Mouse (Mus musculus): ENCODE measurements around the gene Actl11.

The Actl11 gene

DNA sequence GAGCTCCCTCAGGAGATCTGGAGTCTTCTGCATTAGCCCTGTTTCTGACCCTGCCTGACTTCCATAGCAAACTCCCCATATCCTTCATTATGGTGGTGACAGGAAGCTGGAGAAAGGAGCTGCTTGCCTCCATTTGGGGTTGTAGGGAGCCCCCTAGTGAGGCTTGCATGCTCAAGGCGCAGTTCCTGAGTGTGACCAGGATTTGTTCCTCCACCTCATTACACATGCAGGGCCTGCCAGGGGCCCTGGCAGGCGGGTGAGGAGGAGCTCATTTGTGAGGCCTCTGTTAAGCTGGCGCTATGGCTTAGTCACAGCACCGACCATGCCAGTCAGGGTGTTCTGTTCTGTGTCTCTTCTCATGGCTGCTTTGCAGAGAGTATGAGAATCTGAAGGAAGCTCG is 33.6 kb downstream of the Actl11 start:
- ATAC-seq (ENCODE audit: low TSS enrichment): peak; percentile 77

DNA sequence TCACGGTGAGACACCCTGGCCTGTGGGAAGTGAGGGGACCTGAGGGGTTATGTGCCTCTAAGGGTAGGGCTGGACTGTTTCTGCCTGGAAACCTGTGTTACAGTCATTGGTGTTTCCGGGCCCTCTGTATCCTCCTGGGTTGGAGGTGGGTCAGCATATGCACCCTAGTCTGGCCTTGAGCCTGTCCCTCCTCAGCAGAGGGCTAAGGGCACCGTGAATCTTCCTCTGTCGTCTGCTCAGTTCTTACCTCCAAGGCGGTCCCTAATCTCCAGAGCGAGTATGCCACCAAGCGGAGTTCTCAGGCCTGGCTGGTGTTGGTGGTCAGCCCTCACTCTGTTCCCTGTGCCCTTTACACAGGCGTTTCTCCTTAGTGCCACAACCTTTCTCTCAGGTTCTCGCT is 34.6 kb downstream of the Actl11 start:
- ATAC-seq (ENCODE audit: low TSS enrichment): no peak

DNA sequence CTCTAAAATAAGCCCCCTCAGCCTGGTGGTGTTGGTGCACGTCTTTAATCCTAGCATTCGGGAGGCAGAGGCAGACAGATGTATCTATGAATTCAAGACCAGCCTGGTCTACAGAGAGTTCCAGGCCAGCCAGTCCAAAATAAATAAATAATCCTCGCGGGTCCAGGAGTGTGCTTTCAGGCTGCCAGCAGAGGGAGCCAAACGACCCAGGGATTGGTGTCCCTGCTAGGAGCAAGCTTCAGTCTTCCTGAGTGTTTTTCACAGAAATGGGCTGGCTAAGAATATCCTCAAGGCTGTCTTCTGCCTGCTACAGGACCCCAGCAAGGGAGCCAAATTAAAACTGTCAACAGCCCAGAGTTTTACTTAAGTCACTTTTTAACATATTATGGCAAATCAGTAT is 35.4 kb downstream of the Actl11 start:
- ATAC-seq (ENCODE audit: low TSS enrichment): peak; percentile 36; the same call in 1 of the 2 replicates

DNA sequence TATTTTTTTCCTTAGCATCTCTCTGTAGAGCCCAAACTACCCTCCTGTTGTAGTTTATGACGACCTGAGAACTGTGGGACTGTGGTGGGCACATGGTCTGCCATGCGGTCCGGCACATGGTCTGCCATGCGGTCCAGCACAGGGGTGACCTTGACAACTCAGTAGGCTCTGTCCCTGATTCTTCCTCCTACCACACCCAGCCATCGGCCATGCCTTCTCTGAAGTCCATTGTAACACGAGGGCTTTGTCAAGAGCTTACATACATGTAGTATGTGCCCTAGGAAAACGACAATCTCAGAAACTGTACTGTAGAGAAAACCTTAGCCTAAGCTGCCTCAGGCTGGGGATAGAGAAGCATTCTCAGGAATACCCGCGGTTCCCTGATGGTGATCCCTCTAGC is 36.4 kb downstream of the Actl11 start:
- no peak for ATAC-seq (ENCODE audit: low TSS enrichment)

DNA sequence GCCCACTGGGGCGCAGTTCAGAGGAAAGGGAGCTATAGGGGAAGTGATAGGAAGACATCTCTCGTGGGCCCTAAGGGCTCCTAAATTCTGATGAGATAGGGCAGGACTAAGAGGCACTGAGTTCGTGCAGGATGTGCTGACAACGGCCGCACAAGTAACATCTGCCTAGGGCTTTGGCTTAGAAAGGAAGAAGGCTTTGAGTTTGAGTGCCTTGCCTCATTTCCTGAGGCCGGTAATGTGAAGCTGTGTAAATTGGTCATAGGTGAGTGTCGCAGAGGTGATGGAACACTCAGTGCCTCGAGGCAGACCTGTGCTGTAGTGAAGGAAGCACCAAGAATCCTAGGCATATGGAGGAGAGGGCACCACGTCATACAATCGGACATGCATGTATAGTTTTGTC is 38.4 kb downstream of the Actl11 start:
- ATAC-seq (ENCODE audit: low TSS enrichment): no peak

DNA sequence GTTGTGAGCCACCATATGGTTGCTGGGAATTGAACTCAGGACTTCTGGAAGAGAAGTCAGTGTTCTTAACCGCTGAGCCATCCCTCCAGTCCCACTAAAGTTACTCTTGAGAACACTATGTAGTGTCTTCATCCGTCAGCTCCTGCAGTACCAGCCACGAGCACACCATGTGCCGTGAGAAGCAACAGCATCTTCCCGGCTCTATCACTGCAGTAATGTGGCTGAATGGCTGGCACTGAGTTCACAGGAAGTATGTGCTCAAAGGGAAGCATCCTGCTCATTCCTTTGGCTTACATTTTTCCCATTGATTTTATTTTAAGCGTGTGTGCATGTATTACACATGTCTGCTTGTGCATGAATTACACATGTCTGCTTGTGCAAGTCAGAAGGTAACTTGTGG is 39.2 kb downstream of the Actl11 start:
- ATAC-seq (ENCODE audit: low TSS enrichment): no peak

DNA sequence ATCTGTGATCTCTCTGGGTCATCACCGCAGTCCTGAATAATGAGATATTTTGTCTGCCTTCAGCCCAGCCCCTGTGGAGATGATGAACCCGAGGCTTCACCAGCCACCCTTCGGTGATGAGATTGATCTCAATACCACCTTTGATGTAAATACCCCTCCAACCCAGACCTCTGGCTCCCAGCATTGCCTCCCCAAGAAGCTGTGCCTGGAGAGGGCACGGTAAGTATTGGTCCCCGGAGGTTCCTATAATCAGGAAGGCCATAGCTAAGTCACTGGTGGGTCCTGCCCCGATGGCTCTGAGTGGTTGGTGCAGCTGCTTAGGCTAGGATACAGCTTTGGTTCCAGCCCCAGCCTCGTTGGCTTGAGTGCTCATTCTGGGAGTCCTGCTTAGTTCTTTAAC is 40.3 kb downstream of the Actl11 start:
- ATAC-seq (ENCODE audit: low TSS enrichment): no peak

DNA sequence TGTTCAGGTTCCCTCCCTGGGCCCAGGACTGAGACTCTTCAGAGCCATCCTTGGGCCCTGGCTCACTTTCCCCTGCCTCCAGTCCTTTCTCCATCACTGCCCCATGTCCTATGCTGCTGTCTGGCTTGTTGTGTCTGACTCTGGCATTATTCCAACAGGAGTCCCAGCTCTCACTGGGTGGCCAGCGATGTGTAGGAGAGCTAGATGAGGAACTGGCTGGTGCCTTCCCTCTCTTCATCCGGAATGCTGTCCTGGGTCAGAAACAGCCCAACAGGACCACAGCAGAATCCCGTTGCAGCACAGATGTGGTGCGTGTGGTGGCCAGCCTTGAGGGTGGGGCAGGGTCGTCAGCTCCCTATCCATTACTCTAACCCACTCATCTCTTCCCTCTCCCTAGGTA is 42.0 kb downstream of the Actl11 start:
- ATAC-seq (ENCODE audit: low TSS enrichment): no peak

DNA sequence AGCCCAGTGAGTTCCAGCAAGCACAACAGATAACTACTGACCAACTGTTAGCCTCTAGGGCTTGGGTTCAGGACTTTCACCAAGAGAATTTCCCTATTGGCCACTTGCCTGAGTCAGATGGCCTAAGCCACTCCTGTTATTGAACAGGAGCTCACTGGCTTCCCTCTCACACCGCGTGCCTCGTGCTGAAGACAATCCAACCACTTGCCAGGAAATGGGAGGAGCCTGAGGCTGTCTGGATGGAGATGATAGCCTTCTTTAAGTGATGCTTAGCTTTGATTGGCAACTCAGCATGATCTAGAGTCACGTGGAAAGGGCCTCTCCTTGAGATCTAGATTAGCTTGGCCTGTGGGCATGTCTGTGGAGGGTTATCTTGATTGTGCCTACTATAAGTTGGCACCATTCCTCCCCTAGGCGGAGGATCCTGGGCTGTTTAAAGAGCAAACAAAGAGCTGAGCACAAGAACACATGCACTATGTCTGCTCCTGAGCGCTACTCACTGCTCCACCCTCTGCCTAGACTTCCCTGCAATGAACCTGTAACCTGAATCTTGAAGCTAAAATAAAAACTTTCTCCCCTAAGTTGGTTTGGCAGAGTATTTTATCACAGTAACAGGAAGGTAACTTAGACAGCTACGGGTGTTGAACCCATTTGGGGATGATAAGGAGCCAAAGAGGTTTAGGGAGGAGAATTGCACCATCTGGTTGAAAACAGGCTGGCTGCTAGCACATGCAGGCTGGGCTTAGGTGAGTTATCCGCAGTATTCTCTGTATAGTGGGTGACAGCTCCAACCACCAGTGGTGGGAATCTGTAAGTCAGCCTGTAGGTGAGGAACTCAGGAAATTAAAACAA is 43.6 kb downstream of the Actl11 start:
- no peak for ATAC-seq (ENCODE audit: low TSS enrichment)

DNA sequence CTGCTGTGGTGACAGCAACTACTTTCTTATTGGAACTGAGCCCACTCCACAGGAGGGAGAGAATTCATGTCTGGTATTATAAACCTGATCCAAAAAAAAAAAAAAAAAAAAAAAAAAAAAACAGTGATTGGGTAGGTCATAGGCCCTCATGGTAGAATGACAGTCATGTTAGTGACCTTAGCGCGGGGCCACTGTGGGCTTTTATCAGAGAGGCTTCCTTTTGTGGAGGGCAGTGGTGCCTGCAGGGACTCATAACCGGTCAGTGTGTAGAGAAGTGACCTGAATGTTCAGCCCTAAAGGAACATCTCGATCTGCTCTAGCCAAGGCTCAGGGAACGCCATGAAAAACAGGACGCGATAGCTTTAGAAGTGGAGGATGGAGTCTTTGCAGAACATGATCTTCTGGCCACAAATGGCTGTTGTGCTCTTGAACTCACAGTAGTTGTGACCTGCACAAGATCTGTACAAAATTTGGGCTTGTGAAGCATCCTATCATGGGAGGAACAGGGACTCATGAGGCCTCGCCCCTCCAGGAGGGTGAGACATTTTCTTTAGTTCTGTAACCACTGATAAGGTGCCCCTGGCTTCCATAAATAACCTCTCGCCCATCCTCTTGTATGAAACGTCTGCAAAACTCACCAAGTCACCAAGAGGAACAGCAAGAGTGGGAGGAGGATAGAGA is 46.4 kb downstream of the Actl11 start:
- no peak for ATAC-seq (ENCODE audit: low TSS enrichment)

DNA sequence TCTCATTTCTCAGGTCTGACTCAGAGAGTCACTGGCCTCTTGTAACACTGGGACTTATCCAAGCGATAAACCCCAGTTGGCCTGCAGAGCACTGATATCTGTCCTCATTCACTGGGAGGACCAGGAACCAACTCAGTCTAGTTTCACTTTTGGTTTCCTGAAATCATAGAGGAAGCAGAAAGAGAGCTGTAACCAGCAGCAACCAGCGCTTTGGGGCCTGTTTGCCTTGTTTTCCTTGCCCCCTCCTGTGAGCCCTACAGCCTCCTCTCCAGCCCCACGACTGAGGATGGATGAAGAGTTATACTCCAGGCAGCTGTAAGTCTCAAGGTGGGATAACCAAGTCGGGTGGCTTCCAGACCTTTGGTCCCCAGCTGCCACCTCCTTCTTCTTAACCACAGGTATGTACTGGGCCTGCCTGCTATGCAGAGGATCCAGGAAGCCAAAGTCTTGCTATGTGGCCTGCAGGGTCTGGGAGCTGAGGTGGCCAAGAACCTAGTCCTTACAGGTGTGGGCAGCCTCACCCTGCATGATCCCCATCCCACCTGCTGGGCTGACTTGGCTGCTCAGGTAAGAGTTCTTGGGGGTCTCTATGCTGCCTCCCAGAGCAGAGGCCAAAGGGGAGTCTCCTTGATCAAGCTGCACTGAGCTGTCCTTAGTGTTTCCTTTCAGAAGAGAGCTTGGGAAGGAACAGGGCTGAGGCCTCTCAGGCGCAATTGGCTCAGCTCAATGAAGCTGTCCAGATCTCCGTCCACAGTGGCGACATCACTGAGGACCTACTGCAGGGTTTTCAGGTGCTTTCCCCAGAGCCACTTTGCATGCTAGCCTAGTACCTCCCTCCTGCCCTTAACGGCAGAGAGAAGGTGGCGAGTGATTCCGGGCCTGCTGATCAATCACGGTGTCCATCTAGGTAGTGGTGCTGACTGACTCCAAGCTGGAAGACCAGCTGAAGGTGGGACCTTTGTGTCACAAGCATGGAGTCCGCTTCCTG is 47.4 kb downstream of the Actl11 start, which contains the start of gene Uba7:
Gene Uba7 (plus strand): TSS at position 107 of the 988 bp plus-strand sequence.
- no peak for ATAC-seq (ENCODE audit: low TSS enrichment)

DNA sequence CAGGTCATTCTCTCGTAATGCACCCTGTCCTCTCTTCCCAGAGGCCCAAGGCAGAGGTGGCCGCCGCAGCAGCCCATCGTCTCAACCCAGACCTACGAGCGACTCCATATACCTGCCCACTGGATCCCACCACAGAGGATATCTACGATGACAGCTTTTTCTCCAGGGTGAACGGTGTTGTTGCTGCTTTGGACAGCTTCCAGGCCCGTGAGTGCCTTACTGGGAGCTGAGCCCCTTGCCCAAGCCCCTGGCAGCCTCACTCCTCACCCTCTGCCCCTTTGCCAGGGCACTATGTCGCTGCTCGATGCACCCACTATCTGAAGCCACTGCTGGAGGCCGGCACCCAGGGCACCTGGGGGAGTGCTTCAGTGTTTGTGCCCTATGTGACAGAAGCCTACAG is 50.5 kb downstream of the Actl11 start:
- ATAC-seq (ENCODE audit: low TSS enrichment): no peak

Measured in frontal cortex, adult (tissue).